Mouse (Mus musculus) gastrocnemius, adult 2 months (tissue): Measurements from ENCODE around the gene Adssl1. TPM values are rescaled to one million over a fixed set of nuclear protein-coding genes. Genes with fewer than 3 reads are reported as not detected.
A peak's percentile ranks its signal among the peaks of the same experiment; 100 is the strongest.

ENCODE experiments used
- DNase-seq: peaks from one replicate; pipeline ENCODE4 v3.0.0; 2022
- H3K27ac ChIP-seq: fragments of 200-600 bp; 2 replicates; pipeline ENCODE4 v1.8.1; 2022; ENCODE audit warnings: mild to moderate bottlenecking
- H3K4me3 ChIP-seq: fragments of 200-600 bp; 2 replicates; pipeline ENCODE4 v1.8.1; 2022; ENCODE audit warnings: mild to moderate bottlenecking, moderate library complexity
- CTCF ChIP-seq: fragments of 200-600 bp; IDR thresholded peaks from 2 replicates; pipeline ENCODE4 v1.8.1; 2022; ENCODE audit warnings: antibody characterized with exemption, mild to moderate bottlenecking, moderate library complexity
- intact Hi-C: fragments of 180-260 bp; cut with DNase I; formaldehyde crosslinking; loops from one replicate; pipeline ENCODE4 v1.15.1; 2025
- total RNA-seq, 2 experiments: library from RNA; stranded (reverse); gene quantifications; 2 replicates each; pipeline ENCODE4 v1.2.3; 2021

The Adssl1 gene
- total RNA-seq, 2 experiments from 2014 or later = 1,028 to 1,061 TPM

GRCm38 (mm10) chr12:112587125-112588124 is 32.4 kb upstream of the Adssl1 start:
- peak overlapping the region; percentile 93 for H3K27ac ChIP-seq
- no peak for TF ChIP-seq CTCF
- intact Hi-C loops = no loop called here
- peak; percentile 86 for DNase-seq
- H3K4me3 ChIP-seq = peak overlapping the region; percentile 85

DNA sequence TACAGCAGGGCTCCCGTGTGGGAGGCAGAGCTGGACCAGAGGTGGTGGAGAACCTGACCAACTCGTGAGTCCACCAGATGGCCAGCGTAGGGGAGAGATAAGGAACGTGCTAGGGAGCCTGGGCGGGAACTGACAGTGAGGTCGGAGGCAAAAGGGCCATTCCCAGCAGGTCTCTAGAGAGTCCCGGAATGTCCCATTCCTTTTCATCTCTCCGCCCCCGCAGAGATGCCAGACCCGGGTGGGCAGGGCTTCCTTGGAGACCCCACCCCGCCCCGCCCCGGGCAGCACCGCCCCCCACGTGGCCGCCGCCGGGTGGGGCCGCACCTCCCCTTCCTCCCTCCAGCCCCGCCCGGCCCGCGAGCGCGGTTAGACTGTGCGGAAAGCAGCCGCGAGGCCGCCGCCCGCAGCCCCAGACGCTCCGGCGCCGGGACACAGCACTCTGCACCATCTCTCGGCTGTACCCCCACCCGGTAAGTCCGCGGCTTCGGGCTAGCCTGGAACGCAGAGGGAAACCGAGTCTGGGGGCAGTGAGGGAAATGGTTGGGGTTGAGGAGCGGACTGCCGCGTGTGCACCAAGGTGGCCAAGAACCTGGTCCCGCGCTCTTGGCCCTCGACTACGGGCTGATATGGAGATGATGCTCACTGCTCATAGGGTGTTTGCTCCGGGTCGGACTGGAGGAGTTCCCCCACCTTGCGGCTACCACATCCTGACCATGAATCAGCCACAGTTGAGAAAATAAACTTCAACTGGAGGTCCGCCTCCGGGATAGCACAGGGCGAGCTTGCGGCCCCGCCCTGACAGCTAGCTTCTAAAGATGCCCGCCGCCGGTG is 31.2 kb upstream of the Adssl1 start, which contains the start of gene Inf2:
Inf2 (plus strand) TSS at position 359 of the 831 bp plus-strand sequence.
- peak; percentile 90 for DNase-seq
- TF ChIP-seq CTCF = no peak
- Histone ChIP-seq H3K27ac (peak within 1 kb of the TSS; percentile 93), H3K4me3 (peak within 1 kb of the TSS; percentile 85)
- intact Hi-C loops = no loop called here

DNA sequence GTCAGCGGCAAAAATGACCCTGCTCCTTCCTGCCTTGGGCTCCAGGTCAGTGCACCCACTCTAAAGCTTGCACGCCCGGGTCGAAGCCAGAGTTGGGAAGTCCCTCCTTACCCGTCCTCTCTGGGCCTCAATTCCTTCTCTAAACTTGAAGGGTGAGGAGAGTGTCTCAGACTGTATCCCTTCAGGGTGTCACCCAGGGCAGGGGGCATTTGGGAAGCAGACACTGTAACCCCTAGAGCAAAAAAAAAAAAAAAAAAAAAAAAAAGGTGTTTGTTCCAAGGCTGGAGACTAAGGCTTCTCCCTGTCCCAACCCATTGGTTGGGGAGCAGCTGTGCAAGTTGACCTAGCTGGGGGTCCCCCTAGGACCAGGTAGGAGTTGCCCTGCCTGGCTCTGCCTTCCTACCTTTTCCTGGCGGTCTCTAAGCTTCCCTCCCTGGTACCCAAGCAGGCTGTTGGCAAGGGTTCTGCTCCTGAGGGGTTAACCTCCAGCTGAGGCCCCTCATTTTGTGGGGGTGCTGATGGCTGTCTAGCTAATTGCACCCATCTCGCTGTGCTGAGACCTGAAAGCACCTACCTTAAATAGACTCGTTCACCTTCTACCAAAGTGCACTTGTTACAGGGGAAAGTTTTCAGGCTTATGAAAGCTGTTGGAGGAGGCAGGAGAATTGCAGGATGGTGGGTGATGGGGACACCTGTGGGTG is 30.2 kb upstream of the Adssl1 start:
- H3K27ac ChIP-seq = peak overlapping the region; percentile 93
- TF ChIP-seq CTCF = no peak
- intact Hi-C loops = no loop called here

GRCm38 (mm10) chr12:112590566-112591239 is 29.1 kb upstream of the Adssl1 start:
- peak overlapping the region; percentile 93 for H3K27ac ChIP-seq
- peak; percentile 16 for DNase-seq
- no peak for TF ChIP-seq CTCF
- intact Hi-C loops = no loop called here
- peak overlapping the region; percentile 85 for H3K4me3 ChIP-seq

More for the DNA sequence above, 30.2 kb upstream of the Adssl1 start:
- peak overlapping the region; percentile 85 for H3K4me3 ChIP-seq
- DNase-seq = peak; percentile 15

GRCm38 (mm10) chr12:112591240-112591639 is 28.6 kb upstream of the Adssl1 start:
- TF ChIP-seq CTCF = no peak
- peak; percentile 10 for DNase-seq
- peak overlapping the region; percentile 79 for H3K27ac ChIP-seq
- intact Hi-C loops = no loop called here
- peak overlapping the region; percentile 85 for H3K4me3 ChIP-seq

DNA sequence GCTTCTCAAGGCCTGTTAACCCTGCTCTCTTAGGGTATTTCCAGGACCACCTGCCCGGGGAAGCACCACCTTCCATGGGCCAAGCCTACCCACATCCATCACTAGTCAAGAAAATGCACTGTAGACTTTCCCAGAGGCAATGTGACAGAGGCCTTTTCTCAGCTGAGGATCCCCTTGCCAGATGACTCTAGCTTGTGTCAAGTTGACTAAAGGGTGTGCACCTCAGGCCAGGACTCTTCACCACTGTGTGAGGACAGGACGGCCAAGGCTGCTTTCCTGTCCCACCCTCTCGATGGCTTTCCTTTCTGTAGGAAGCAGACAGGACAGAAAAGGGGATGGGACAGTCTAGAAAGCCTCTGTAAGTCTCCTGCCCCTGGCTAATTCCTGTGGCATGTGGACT is 28.1 kb upstream of the Adssl1 start:
- intact Hi-C loops = no loop called here
- DNase-seq = peak; percentile 29
- no peak for TF ChIP-seq CTCF
- H3K27ac ChIP-seq = peak overlapping the region; percentile 79
- peak overlapping the region; percentile 85 for H3K4me3 ChIP-seq

DNA sequence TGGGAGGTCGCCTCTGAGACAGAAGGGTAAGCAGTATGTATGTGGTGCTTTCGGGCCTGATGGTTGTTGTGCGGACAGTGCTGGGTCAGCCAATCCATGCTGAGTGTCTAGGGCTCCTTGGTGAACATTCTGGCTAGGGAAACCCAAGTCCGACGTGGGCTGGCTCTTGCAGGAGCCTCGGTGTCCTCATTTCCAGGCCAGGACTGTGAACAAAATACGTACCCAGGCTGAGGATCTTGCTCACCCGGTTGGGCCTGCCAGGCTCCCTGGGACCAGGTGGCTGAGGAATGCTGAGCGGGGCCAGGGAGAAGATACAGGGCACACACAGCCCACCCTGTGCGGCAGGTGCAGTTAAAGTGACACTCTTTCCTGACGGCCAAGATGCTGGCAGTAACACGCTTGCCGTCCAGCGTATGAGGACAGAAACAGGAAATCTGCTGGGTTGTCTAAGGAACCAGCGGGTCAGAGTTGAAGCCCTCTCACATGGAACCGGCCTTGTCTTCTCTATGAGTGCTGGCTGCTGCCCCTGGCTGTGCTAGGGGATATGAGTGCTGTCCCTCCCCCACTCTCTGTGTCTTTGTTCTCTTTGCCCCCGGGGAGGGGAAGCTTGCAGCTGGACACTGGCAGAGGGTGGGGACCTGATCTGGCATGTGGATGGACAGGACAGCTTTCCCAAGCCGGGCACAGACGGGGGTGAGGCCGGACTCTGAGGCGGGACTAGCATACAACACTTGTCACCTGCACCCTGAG is 26.7 kb upstream of the Adssl1 start:
- TF ChIP-seq CTCF = no peak
- Histone ChIP-seq H3K4me3 (peak overlapping the region; percentile 85), H3K27ac (peak overlapping the region; percentile 79)
- peak; percentile 80 for DNase-seq
- intact Hi-C loops = no loop called here

- intact Hi-C loops = no loop called here
- Histone ChIP-seq H3K4me3 (peak overlapping the region; percentile 85), H3K27ac (peak overlapping the region; percentile 79)
- no peak for DNase-seq
- TF ChIP-seq CTCF = no peak
Measured at GRCm38 (mm10) chr12:112593951-112594915, 25.6 kb upstream of the Adssl1 start.

- DNase-seq = no peak
- Histone ChIP-seq H3K4me3 (peak overlapping the region; percentile 85; the same call in 1 of the 2 replicates), H3K27ac (peak overlapping the region; percentile 79)
- TF ChIP-seq CTCF = no peak
- intact Hi-C loops = no loop called here
Measured at GRCm38 (mm10) chr12:112594989-112595388, 24.9 kb upstream of the Adssl1 start.

DNA sequence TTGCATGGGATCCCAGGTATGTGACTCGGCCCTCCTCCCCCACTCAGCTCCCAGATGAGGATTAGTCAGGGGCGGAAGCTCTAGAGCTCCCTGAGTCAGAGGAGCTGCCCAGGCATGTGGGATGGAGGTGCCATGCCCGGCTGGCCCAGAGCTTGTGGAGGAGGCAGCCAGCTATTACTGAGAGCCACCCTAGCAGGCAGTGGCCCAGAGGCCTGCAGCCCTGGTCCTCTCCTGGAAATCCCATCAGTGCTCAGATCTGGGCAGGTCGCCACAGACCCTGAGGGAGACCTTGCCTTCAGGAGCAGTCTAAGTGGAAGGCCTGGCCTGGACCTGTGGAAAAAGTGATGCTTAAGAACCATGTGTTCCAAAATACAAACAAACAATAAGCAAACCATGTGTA is 24.2 kb upstream of the Adssl1 start:
- TF ChIP-seq CTCF = no peak
- Histone ChIP-seq H3K27ac (peak overlapping the region; percentile 79), H3K4me3 (peak overlapping the region; percentile 9; the same call in 1 of the 2 replicates)
- intact Hi-C loops = no loop called here
- DNase-seq = peak; percentile 84
